Mouse (Mus musculus) lung, embryonic 14.5 days (tissue): Measurements from ENCODE around the gene Acox1. TPM values are rescaled to one million over a fixed set of nuclear protein-coding genes. Genes with fewer than 3 reads are reported as not detected.

Experiments
- ATAC-seq: fragments of 200-750 bp; cut with Nextera tagmentation; 2 replicates; pipeline ENCODE4 v1.8.0; 2017; ENCODE audit warnings: mild to moderate bottlenecking, moderate TSS enrichment, moderate library complexity; ENCODE audit not compliant: insufficient read depth
- DNase-seq: peaks from one replicate; pipeline ENCODE4 v3.0.0-alpha.2; 2015
- H3K27ac ChIP-seq: fragments of 300-500 bp; sonication (generic); 2 replicates; pipeline ENCODE4 v1.5.1; 2014; ENCODE audit warnings: low read depth, mild to moderate bottlenecking, moderate library complexity
- H3K27me3 ChIP-seq: fragments of 300-500 bp; sonication (generic); 2 replicates; pipeline ENCODE4 v1.6.1; 2014; ENCODE audit warnings: low read length, control low read depth; ENCODE audit not compliant: insufficient read depth
- H3K36me3 ChIP-seq: fragments of 300-500 bp; sonication (generic); 2 replicates; pipeline ENCODE4 v1.6.1; 2014; ENCODE audit warnings: control low read depth; ENCODE audit not compliant: insufficient read depth
- H3K4me1 ChIP-seq: fragments of 300-500 bp; sonication (generic); 2 replicates; pipeline ENCODE4 v1.6.1; 2014; ENCODE audit warnings: antibody characterized with exemption, control low read depth; ENCODE audit not compliant: insufficient read depth
- H3K4me2 ChIP-seq: fragments of 300-500 bp; sonication (generic); 2 replicates; pipeline ENCODE4 v1.6.1; 2014; ENCODE audit warnings: mild to moderate bottlenecking
- H3K4me3 ChIP-seq: fragments of 300-500 bp; sonication (generic); 2 replicates; pipeline ENCODE4 v1.5.1; 2014; ENCODE audit warnings: low read depth, low read length
- H3K9ac ChIP-seq: fragments of 300-500 bp; sonication (generic); 2 replicates; pipeline ENCODE4 v1.6.1; 2014
- H3K9me3 ChIP-seq: fragments of 300-500 bp; sonication (generic); 2 replicates; pipeline ENCODE4 v1.6.1; 2016; ENCODE audit warnings: low read depth, low read length, control low read depth
- CTCF ChIP-seq: IDR thresholded peaks from 2 replicates; pipeline ENCODE4 v1.5.1; 2016; ENCODE audit warnings: antibody characterized with exemption, low read depth
- WGBS: fragments of 180-500 bp; shearing (Covaris S2); extraction: QIAGEN DNeasy Blood & Tissue Kit; methylation state at CpG from one replicate; pipeline ENCODE4 v1.1.7; 2014; 5-methylcytosine and 5-hydroxymethylcytosine counted together
- polyA plus RNA-seq: library from polyadenylated mRNA; unstranded; fragments of >200 nt; fragmentation: Nextera tagmentation; extraction: Ambion mirVana; gene quantifications from 2 replicates; pipeline ENCODE4 v1.2.1, GENCODE M21; 2014

Acox1 gene
- polyA plus RNA-seq, 1 experiment from 2014 or later, result 22.1 TPM

- Histone ChIP-seq H3K9me3 (no peaks in the 10 kb centered on the region), H3K4me1 (peaks cover 11% of the 10 kb centered on the region), H3K9ac (no peak overlapping the region), H3K4me2 (no peak overlapping the region), H3K4me3 (no peak overlapping the region), H3K36me3 (no peaks in the 10 kb centered on the region), H3K27ac (no peak overlapping the region), H3K27me3 (no peaks in the 10 kb centered on the region)
- 73% methylated on average over 7 of the region's 7 CpGs for WGBS
- DNase-seq (peak; percentile 46), ATAC-seq (no peak)
- TF ChIP-seq CTCF, result peak; percentile 63
These were observed 16.3 kb upstream of the Acox1 start for GRCm38 (mm10) chr11:116215181-116215580.

DNA sequence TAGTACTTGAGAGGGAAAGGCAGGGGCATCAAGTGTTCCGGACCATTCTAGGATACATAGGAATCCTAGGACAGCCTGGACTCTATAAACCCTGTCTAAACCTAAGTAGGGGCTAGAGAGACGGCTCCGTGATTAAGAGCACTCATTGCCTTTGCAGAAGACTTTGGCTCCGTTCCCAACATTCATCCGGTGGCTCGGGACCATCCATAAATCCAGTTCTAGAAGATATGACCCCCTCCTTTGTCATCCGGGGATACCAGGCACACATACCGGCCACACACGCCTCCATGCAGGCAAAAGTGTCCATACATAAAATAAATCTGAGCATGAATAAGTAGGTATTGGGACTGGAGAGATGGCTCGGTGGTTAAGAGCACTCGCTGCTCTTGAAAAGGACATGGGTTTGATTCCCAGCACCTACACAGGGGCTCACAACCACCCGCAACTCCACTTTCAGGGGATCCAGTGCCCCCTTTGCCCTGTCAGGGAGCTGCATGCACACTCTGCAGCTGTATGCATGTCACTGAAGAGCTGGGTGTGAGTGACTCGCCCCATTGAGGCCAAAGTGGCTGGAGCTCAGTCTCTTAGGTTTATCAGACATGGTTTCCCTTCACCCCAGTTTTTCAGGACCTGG is 15.1 kb upstream of the Acox1 start:
- Histone ChIP-seq H3K4me2 (no peak overlapping the region), H3K4me1 (peaks cover 1% of the 10 kb centered on the region), H3K9ac (no peak overlapping the region), H3K36me3 (0 out of 2 replicates have a peak, but pooled peaks cover 4% of the 10 kb centered on the region), H3K9me3 (no peaks in the 10 kb centered on the region), H3K27ac (no peak overlapping the region), H3K4me3 (no peak overlapping the region), H3K27me3 (no peaks in the 10 kb centered on the region)
- ATAC-seq (no peak), DNase-seq (peak; percentile 41)
- WGBS, result 72% methylated on average over 13 of the region's 13 CpGs
- no peak for TF ChIP-seq CTCF

DNA sequence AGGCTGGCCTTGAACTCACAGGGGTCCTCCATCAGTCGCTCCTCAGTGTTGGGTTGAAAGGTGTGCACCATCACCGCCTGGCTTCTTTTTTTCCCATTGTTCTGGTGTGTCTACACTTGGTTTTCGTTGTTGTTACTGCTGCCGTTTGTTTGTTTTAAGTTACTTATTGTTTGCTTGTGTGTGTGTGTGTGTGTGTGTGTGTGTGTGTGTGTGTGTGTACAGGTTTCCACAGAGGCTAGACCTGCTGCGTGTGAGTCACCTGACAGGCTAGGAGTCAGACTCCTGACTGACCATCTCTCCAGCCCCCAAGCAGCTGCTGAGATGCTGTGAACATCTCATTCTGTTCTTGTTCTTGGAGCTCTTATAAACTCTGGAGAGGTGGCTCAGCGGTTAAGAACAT is 14.0 kb upstream of the Acox1 start:
- Histone ChIP-seq H3K27ac (no peak overlapping the region), H3K4me2 (no peak overlapping the region), H3K9me3 (no peaks in the 10 kb centered on the region), H3K36me3 (0 out of 2 replicates have a peak, but pooled peaks cover 4% of the 10 kb centered on the region), H3K4me3 (no peak overlapping the region), H3K4me1 (no peaks in the 10 kb centered on the region), H3K9ac (no peak overlapping the region), H3K27me3 (no peaks in the 10 kb centered on the region)
- TF ChIP-seq CTCF, result no peak
- ATAC-seq, result no peak
- no peak for DNase-seq
- 79% methylated on average over 6 of the region's 6 CpGs for WGBS

GRCm38 (mm10) chr11:116210696-116211095 is 11.9 kb upstream of the Acox1 start:
- H3K4me1 ChIP-seq, result no peaks in the 10 kb centered on the region
- H3K4me2 ChIP-seq, result no peak overlapping the region
- TF ChIP-seq CTCF, result no peak
- no peaks in the 10 kb centered on the region for H3K9me3 ChIP-seq
- peaks cover 20% of the 10 kb centered on the region for H3K36me3 ChIP-seq
- H3K9ac ChIP-seq, result no peak overlapping the region
- ATAC-seq (no peak), DNase-seq (no peak)
- H3K27ac ChIP-seq, result no peak overlapping the region
- no peak overlapping the region for H3K4me3 ChIP-seq
- H3K27me3 ChIP-seq, result no peaks in the 10 kb centered on the region
- WGBS, result 60% methylated on average over 5 of the region's 5 CpGs

GRCm38 (mm10) chr11:116209257-116209656 is 10.4 kb upstream of the Acox1 start:
- Histone ChIP-seq H3K4me3 (no peak overlapping the region), H3K9ac (no peak overlapping the region), H3K9me3 (no peaks in the 10 kb centered on the region), H3K27ac (no peak overlapping the region), H3K27me3 (no peaks in the 10 kb centered on the region), H3K36me3 (peaks cover 24% of the 10 kb centered on the region), H3K4me1 (no peaks in the 10 kb centered on the region), H3K4me2 (no peak overlapping the region)
- DNase-seq (no peak), ATAC-seq (no peak)
- 63% methylated on average over 8 of the region's 8 CpGs for WGBS
- no peak for TF ChIP-seq CTCF

DNA sequence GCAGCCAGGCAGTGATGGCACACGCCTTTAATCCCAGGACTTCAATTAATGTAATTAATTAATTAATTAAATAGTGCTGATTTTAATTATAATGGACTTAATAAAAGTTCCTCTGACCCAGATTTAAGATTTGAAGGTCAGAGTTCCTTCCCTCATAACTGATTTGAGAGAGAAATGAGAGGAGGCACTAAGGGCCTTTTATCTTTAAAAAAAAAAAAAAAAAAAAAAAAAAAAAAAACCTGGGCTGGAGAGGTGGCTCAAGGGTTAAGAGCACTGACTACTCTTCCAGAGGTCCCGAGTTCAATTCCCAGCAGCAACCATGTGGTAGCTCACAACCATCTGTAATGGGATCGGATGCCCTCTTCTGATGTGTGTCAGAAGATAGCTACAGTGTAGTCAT is 9.8 kb upstream of the Acox1 start:
- Histone ChIP-seq H3K36me3 (peaks cover 28% of the 10 kb centered on the region), H3K9me3 (no peaks in the 10 kb centered on the region), H3K9ac (no peak overlapping the region), H3K4me1 (no peaks in the 10 kb centered on the region), H3K27ac (no peak overlapping the region), H3K27me3 (no peaks in the 10 kb centered on the region), H3K4me3 (no peak overlapping the region), H3K4me2 (no peak overlapping the region)
- ATAC-seq (no peak), DNase-seq (no peak)
- no peak for TF ChIP-seq CTCF
- 78% methylated on average over 3 of the region's 3 CpGs for WGBS

- H3K9me3 ChIP-seq, result no peaks in the 10 kb centered on the region
- H3K27me3 ChIP-seq, result no peaks in the 10 kb centered on the region
- 64% methylated on average over 4 of the region's 4 CpGs for WGBS
- ATAC-seq, result no peak
- no peak for TF ChIP-seq CTCF
- no peak overlapping the region for H3K9ac ChIP-seq
- no peak overlapping the region for H3K27ac ChIP-seq
- H3K4me1 ChIP-seq, result no peaks in the 10 kb centered on the region
- H3K4me2 ChIP-seq, result no peak overlapping the region
- no peak overlapping the region for H3K4me3 ChIP-seq
- DNase-seq, result no peak
- H3K36me3 ChIP-seq, result peaks cover 30% of the 10 kb centered on the region
These were observed 7.8 kb upstream of the Acox1 start for GRCm38 (mm10) chr11:116206678-116207077.
